ENCODE assay signal across 15 mouse cellular contexts in genomic region chr17:45456260-45457152, GRCm38 (mm10). TPM values are rescaled to one million over a fixed set of nuclear protein-coding genes. Genes with fewer than 3 reads are reported as not detected.
DNase-seq lines count a peak whose midpoint lies in the region; ATAC-seq and TF ChIP-seq lines count a peak whose summit lies in the region.
"Had no signal": no experiment of that assay in that cellular context is flagged by ENCODE, and none has a peak within 500 bp of the region (broad histone marks: within the 10 kb centered on the region; RNA-seq: fewer than 3 reads in every experiment).

No protein-coding gene starts in this region.

- H3K9me3 ChIP-seq in E14TG2a.4 (ENCODE audit: low read length) = no peaks in the 10 kb centered on the region
- no peaks in the 10 kb centered on the region for H3K9me3 ChIP-seq in forebrain, embryonic 15.5 days
- no peaks in the 10 kb centered on the region for H3K9me3 ChIP-seq in midbrain, embryonic 12.5 days
- H3K9me3 ChIP-seq in liver, embryonic 11.5 days (ENCODE audit: control insufficient read depth, low read length) = no peaks in the 10 kb centered on the region
- H3K9me3 ChIP-seq: liver, embryonic 13.5 days had no signal

- no peaks in the 10 kb centered on the region for H3K27me3 ChIP-seq in E14TG2a.4 (ENCODE audit: insufficient read depth, low read length)
- no peaks in the 10 kb centered on the region for H3K27me3 ChIP-seq in forebrain, embryonic 15.5 days
- no peaks in the 10 kb centered on the region for H3K27me3 ChIP-seq in midbrain, embryonic 12.5 days
- no peaks in the 10 kb centered on the region for H3K27me3 ChIP-seq in liver, embryonic 11.5 days (replicated peaks; ENCODE audit: control insufficient read depth, insufficient read depth, low read length)
- H3K27me3 ChIP-seq: liver, embryonic 13.5 days had no signal

- no peak for TF ChIP-seq CTCF in E14TG2a.4 (conservative IDR thresholded peaks at IDR 0.05; ENCODE audit: low read length)

- H3K36me3 ChIP-seq in E14TG2a.4 (ENCODE audit: insufficient read depth, low read length) = peaks cover 57% of the 10 kb centered on the region
- no peaks in the 10 kb centered on the region for H3K36me3 ChIP-seq in forebrain, embryonic 15.5 days
- no peaks in the 10 kb centered on the region for H3K36me3 ChIP-seq in midbrain, embryonic 12.5 days
- H3K36me3 ChIP-seq in liver, embryonic 11.5 days (ENCODE audit: control insufficient read depth, insufficient read depth, low read length) = no peaks in the 10 kb centered on the region
- H3K36me3 ChIP-seq: liver, embryonic 13.5 days had no signal

- peak overlapping the region; percentile 79 for H3K4me3 ChIP-seq in E14TG2a.4 (replicated peaks; ENCODE audit: low read length)
- no peak overlapping the region for H3K4me3 ChIP-seq in forebrain, embryonic 15.5 days
- no peak overlapping the region for H3K4me3 ChIP-seq in midbrain, embryonic 12.5 days
- H3K4me3 ChIP-seq in liver, embryonic 11.5 days (ENCODE audit: low read depth, low read length) = no peak overlapping the region
- H3K4me3 ChIP-seq: liver, embryonic 13.5 days had no signal

- H3K4me1 ChIP-seq in E14TG2a.4 (replicated peaks; ENCODE audit: low read depth, low read length) = peaks cover 85% of the 10 kb centered on the region
- H3K4me1 ChIP-seq in forebrain, embryonic 15.5 days = peaks cover 18% of the 10 kb centered on the region
- H3K4me1 ChIP-seq in midbrain, embryonic 12.5 days = peaks cover 12% of the 10 kb centered on the region
- no peaks in the 10 kb centered on the region for H3K4me1 ChIP-seq in liver, embryonic 11.5 days (replicated peaks; ENCODE audit: control insufficient read depth, insufficient read depth, low read length)
- H3K4me1 ChIP-seq: liver, embryonic 13.5 days had no signal

- H3K9ac ChIP-seq in forebrain, embryonic 15.5 days (replicated peaks) = no peak overlapping the region
- 0 out of 2 replicates have a peak overlapping the region, but pooled peaks have one; percentile 12 for H3K9ac ChIP-seq in midbrain, embryonic 12.5 days (replicated peaks)
- no peak overlapping the region for H3K9ac ChIP-seq in liver, embryonic 11.5 days (ENCODE audit: low read depth, low read length)
- H3K9ac ChIP-seq: liver, embryonic 13.5 days had no signal

- H3K4me2 ChIP-seq in forebrain, embryonic 15.5 days (replicated peaks) = peak overlapping the region; percentile 11; the same call in 1 of the 2 replicates
- no peak overlapping the region for H3K4me2 ChIP-seq in midbrain, embryonic 12.5 days (replicated peaks)
- no peak overlapping the region for H3K4me2 ChIP-seq in liver, embryonic 11.5 days
- H3K4me2 ChIP-seq: liver, embryonic 13.5 days had no signal

- peak; percentile 63; the same call in 1 of the 2 replicates for ATAC-seq in forebrain, embryonic 15.5 days (replicated peaks)
- ATAC-seq in midbrain, embryonic 12.5 days (ENCODE audit: low FRiP score, low read depth) = peak; percentile 38; the same call in 1 of the 2 replicates
- ATAC-seq in liver, embryonic 11.5 days (replicated peaks; ENCODE audit: low FRiP score) = no peak
- no peak for ATAC-seq in erythroblast, adult 5-6 weeks (replicated peaks; ENCODE audit: low FRiP score, poor library complexity, severe bottlenecking)
- ATAC-seq: intestine, postnatal 0 days had no signal

- DNase-seq in ES-CJ7 (ENCODE audit: low read depth, low spot score) = peak; percentile 73
- no peak for DNase-seq in spleen, postnatal 4 days (ENCODE audit: low spot score in 2 of 2)
- no peak for DNase-seq in liver, embryonic 11.5 days (ENCODE audit: low spot score)
- no peak for DNase-seq in adrenal gland, adult 18-20 months (ENCODE audit: low spot score in 2 of 2)
- DNase-seq: cerebellum, adult 18-20 months; gastrocnemius, postnatal 14 days; kidney, postnatal 36 days; liver, embryonic 13.5 days; lung, postnatal 14 days; spleen, adult 18-20 months had no signal

- WGBS in forebrain, embryonic 15.5 days = 14% methylated on average over 13 of the region's 13 CpGs
- 34% methylated on average over 13 of the region's 13 CpGs for WGBS in midbrain, embryonic 12.5 days
- WGBS in liver, embryonic 11.5 days = 67% methylated on average over 13 of the region's 13 CpGs

- H3K27ac ChIP-seq in forebrain, embryonic 15.5 days (replicated peaks) = peak overlapping the region; percentile 32
- 0 out of 2 replicates have a peak overlapping the region, but pooled peaks have one; percentile 49 for H3K27ac ChIP-seq in midbrain, embryonic 12.5 days (replicated peaks)
- no peak overlapping the region for H3K27ac ChIP-seq in liver, embryonic 11.5 days (ENCODE audit: low read depth, low read length)
- H3K27ac ChIP-seq: liver, embryonic 13.5 days had no signal

RNA-seq across cellular contexts. Expression of gene Spats1, which starts 18.7 kb away (rescaled TPM):
- 1.4 and 1.7 TPM in 2 replicates for polyA plus RNA-seq in forebrain, embryonic 15.5 days (2015; fragmentation: Nextera tagmentation; extraction: Ambion mirVana)
- polyA plus RNA-seq in midbrain, embryonic 12.5 days (2016; fragmentation: Nextera tagmentation; extraction: Ambion mirVana) = 0.85 and 1.0 TPM in 2 replicates
- polyA plus RNA-seq in liver, embryonic 11.5 days (2014; fragmentation: Nextera tagmentation; extraction: Ambion mirVana) = 0.14 and 0.40 TPM in 2 replicates
- total RNA-seq in erythroblast, adult 5-6 weeks (2015; ENCODE audit: low replicate concordance) = not detected in 2 replicates
- total RNA-seq in erythroblast, adult 5-6 weeks (2017; ENCODE audit: low replicate concordance) = 1.4 and 5.6 TPM in 2 replicates
- not detected for total RNA-seq in adrenal gland, adult 18-20 months (2021)

RNA-seq across cellular contexts. Expression of gene Cdc5l, which starts 23.0 kb away (rescaled TPM):
- 69.5 and 74.5 TPM in 2 replicates for polyA plus RNA-seq in forebrain, embryonic 15.5 days (2015; fragmentation: Nextera tagmentation; extraction: Ambion mirVana)
- 74.2 and 76.4 TPM in 2 replicates for polyA plus RNA-seq in midbrain, embryonic 12.5 days (2016; fragmentation: Nextera tagmentation; extraction: Ambion mirVana)
- 62.1 and 68.1 TPM in 2 replicates for polyA plus RNA-seq in liver, embryonic 11.5 days (2014; fragmentation: Nextera tagmentation; extraction: Ambion mirVana)
- total RNA-seq in erythroblast, adult 5-6 weeks (2015; ENCODE audit: low replicate concordance) = 24.5 and 31.5 TPM in 2 replicates
- 61.2 and 66.1 TPM in 2 replicates for total RNA-seq in erythroblast, adult 5-6 weeks (2017; ENCODE audit: low replicate concordance)
- 10 to 100 TPM; 39.9 to 40.9 TPM for total RNA-seq in adrenal gland, adult 18-20 months (2021)

RNA-seq across cellular contexts. Expression of gene Aars2, which starts 50.1 kb away (rescaled TPM):
- polyA plus RNA-seq in forebrain, embryonic 15.5 days (2015; fragmentation: Nextera tagmentation; extraction: Ambion mirVana) = 17.3 and 17.4 TPM in 2 replicates
- 24.2 and 24.9 TPM in 2 replicates for polyA plus RNA-seq in midbrain, embryonic 12.5 days (2016; fragmentation: Nextera tagmentation; extraction: Ambion mirVana)
- polyA plus RNA-seq in liver, embryonic 11.5 days (2014; fragmentation: Nextera tagmentation; extraction: Ambion mirVana) = 19.4 and 19.7 TPM in 2 replicates
- total RNA-seq in erythroblast, adult 5-6 weeks (2015; ENCODE audit: low replicate concordance) = 2.7 TPM in 1 of 2 replicates, not detected in the other
- total RNA-seq in erythroblast, adult 5-6 weeks (2017; ENCODE audit: low replicate concordance) = 1.5 and 3.7 TPM in 2 replicates
- 10 to 100 TPM; 15.8 to 17.3 TPM for total RNA-seq in adrenal gland, adult 18-20 months (2021)

Comparison
In these comparisons a context has a peak if more than half of its experiments do, and no peak if none do; other contexts are left out.
1. ATAC-seq: peak in forebrain, embryonic 15.5 days (single experiment) and midbrain, embryonic 12.5 days (single experiment); none in liver, embryonic 11.5 days (single experiment) and erythroblast, adult 5-6 weeks (single experiment).